In genomic region chr9:7216240-7216639, GRCm38 (mm10) we compare ENCODE assay signal across 9 mouse cellular contexts. TPM values are rescaled to one million over a fixed set of nuclear protein-coding genes. Genes with fewer than 3 reads are reported as not detected.
DNase-seq lines count a peak whose midpoint lies in the region; ATAC-seq and TF ChIP-seq lines count a peak whose summit lies in the region.
"Had no signal": no experiment of that assay in that cellular context is flagged by ENCODE, and none has a peak within 500 bp of the region (broad histone marks: within the 10 kb centered on the region; RNA-seq: fewer than 3 reads in every experiment).

No protein-coding gene starts in this region.

- DNase-seq in hindbrain, postnatal 0 days (ENCODE audit: low spot score), result peak; percentile 63
- DNase-seq in hindbrain, embryonic 10.5 days (ENCODE audit: low spot score), result no peak
- peak; percentile 40 for DNase-seq in thymus, postnatal 0 days (ENCODE audit: low spot score)
- DNase-seq in thymus, postnatal 36 days, result no peak
- DNase-seq in induced T-regulatory cell, adult 2 months (ENCODE audit: low read depth), result peak; percentile 73
- no peak for DNase-seq in left cerebral cortex, adult 11 months (ENCODE audit: low spot score)
- no peak for DNase-seq in ovary, adult 18-20 months (ENCODE audit: low spot score)

- H3K9me3 ChIP-seq in hindbrain, postnatal 0 days (ENCODE audit: low read length), result no peaks in the 10 kb centered on the region
- H3K9me3 ChIP-seq in hindbrain, embryonic 10.5 days, result no peaks in the 10 kb centered on the region
- H3K9me3 ChIP-seq: neural tube, embryonic 12.5 days had no signal

- no peak overlapping the region for H3K4me2 ChIP-seq in hindbrain, postnatal 0 days (ENCODE audit: low read depth, low read length)
- H3K4me2 ChIP-seq: neural tube, embryonic 12.5 days had no signal

- no peak for ATAC-seq in hindbrain, postnatal 0 days
- no peak for ATAC-seq in erythroblast, adult 5-6 weeks (replicated peaks; ENCODE audit: low FRiP score, poor library complexity, severe bottlenecking)

- no peak overlapping the region for H3K27ac ChIP-seq in hindbrain, postnatal 0 days
- no peak overlapping the region for H3K27ac ChIP-seq in hindbrain, embryonic 10.5 days
- H3K27ac ChIP-seq: neural tube, embryonic 12.5 days had no signal

- no peak overlapping the region for H3K9ac ChIP-seq in hindbrain, postnatal 0 days (replicated peaks; ENCODE audit: low read length)
- H3K9ac ChIP-seq: neural tube, embryonic 12.5 days had no signal

- H3K4me3 ChIP-seq in hindbrain, postnatal 0 days (ENCODE audit: low read length), result no peak overlapping the region
- H3K4me3 ChIP-seq in hindbrain, embryonic 10.5 days, result no peak overlapping the region
- H3K4me3 ChIP-seq: neural tube, embryonic 12.5 days had no signal

- H3K4me1 ChIP-seq in hindbrain, postnatal 0 days (ENCODE audit: insufficient read depth, low read length), result no peaks in the 10 kb centered on the region
- no peaks in the 10 kb centered on the region for H3K4me1 ChIP-seq in hindbrain, embryonic 10.5 days (replicated peaks)
- H3K4me1 ChIP-seq: neural tube, embryonic 12.5 days had no signal

- H3K36me3 ChIP-seq in hindbrain, postnatal 0 days (ENCODE audit: insufficient read depth, low read length), result peaks cover 4% of the 10 kb centered on the region; the same call in 1 of the 2 replicates
- peaks cover 33% of the 10 kb centered on the region for H3K36me3 ChIP-seq in hindbrain, embryonic 10.5 days

- 51% methylated on average over 2 of the region's 2 CpGs for WGBS in hindbrain, postnatal 0 days
- WGBS in hindbrain, embryonic 10.5 days, result 52% methylated on average over 2 of the region's 2 CpGs

- peak; percentile 63 for TF ChIP-seq CTCF in hindbrain, postnatal 0 days (IDR thresholded peaks at IDR 0.05; ENCODE audit: low read depth)

- H3K27me3 ChIP-seq in hindbrain, postnatal 0 days (ENCODE audit: insufficient read depth, low read length), result no peaks in the 10 kb centered on the region
- no peaks in the 10 kb centered on the region for H3K27me3 ChIP-seq in hindbrain, embryonic 10.5 days (ENCODE audit: insufficient read depth, poor library complexity, severe bottlenecking)
- H3K27me3 ChIP-seq: neural tube, embryonic 12.5 days had no signal

RNA-seq across cellular contexts. Expression of gene Dcun1d5, which starts 31.9 kb away (rescaled TPM):
- 64.0 and 78.7 TPM in 2 replicates for total RNA-seq in hindbrain, postnatal 0 days (2014; rRNA removed)
- polyA plus RNA-seq in hindbrain, postnatal 0 days (2015; fragmentation: Nextera tagmentation; extraction: Ambion mirVana), result 83.4 and 87.4 TPM in 2 replicates
- 102 and 107 TPM in 2 replicates for polyA plus RNA-seq in hindbrain, embryonic 10.5 days (2016; fragmentation: Nextera tagmentation; extraction: Ambion mirVana)
- polyA plus RNA-seq in thymus, postnatal 0 days (2015; fragmentation: Nextera tagmentation; extraction: Ambion mirVana), result 185 and 186 TPM in 2 replicates
- 20.3 and 20.9 TPM in 2 replicates for total RNA-seq in erythroblast, adult 5-6 weeks (2015; ENCODE audit: low replicate concordance)
- 28.1 and 39.7 TPM in 2 replicates for total RNA-seq in erythroblast, adult 5-6 weeks (2017; ENCODE audit: low replicate concordance)

RNA-seq across cellular contexts. Expression of gene Dync2h1, which starts 32.0 kb away (rescaled TPM):
- total RNA-seq in hindbrain, postnatal 0 days (2014; rRNA removed), result 12.2 and 13.0 TPM in 2 replicates
- polyA plus RNA-seq in hindbrain, postnatal 0 days (2015; fragmentation: Nextera tagmentation; extraction: Ambion mirVana), result 14.5 and 16.7 TPM in 2 replicates
- 20.9 and 23.1 TPM in 2 replicates for polyA plus RNA-seq in hindbrain, embryonic 10.5 days (2016; fragmentation: Nextera tagmentation; extraction: Ambion mirVana)
- 6.3 and 8.4 TPM in 2 replicates for polyA plus RNA-seq in thymus, postnatal 0 days (2015; fragmentation: Nextera tagmentation; extraction: Ambion mirVana)
- total RNA-seq in erythroblast, adult 5-6 weeks (2015; ENCODE audit: low replicate concordance), result 3.1 TPM in 2 replicates
- total RNA-seq in erythroblast, adult 5-6 weeks (2017; ENCODE audit: low replicate concordance), result 2.1 and 3.8 TPM in 2 replicates

RNA-seq across cellular contexts. Expression of gene Mmp13, which starts 56.1 kb away (rescaled TPM):
- 0.07 and 0.10 TPM in 2 replicates for total RNA-seq in hindbrain, postnatal 0 days (2014; rRNA removed)
- 0.14 TPM in 1 of 2 replicates, not detected in the other for polyA plus RNA-seq in hindbrain, postnatal 0 days (2015; fragmentation: Nextera tagmentation; extraction: Ambion mirVana)
- not detected in 2 replicates for polyA plus RNA-seq in hindbrain, embryonic 10.5 days (2016; fragmentation: Nextera tagmentation; extraction: Ambion mirVana)
- 0.42 and 0.72 TPM in 2 replicates for polyA plus RNA-seq in thymus, postnatal 0 days (2015; fragmentation: Nextera tagmentation; extraction: Ambion mirVana)
- 0.84 TPM in 1 of 2 replicates, not detected in the other for total RNA-seq in erythroblast, adult 5-6 weeks (2015; ENCODE audit: low replicate concordance)
- total RNA-seq in erythroblast, adult 5-6 weeks (2017; ENCODE audit: low replicate concordance), result 0.28 and 1.2 TPM in 2 replicates
- polyA plus RNA-seq: neural tube, embryonic 12.5 days had no signal

Comparison
In these comparisons a context has a peak if more than half of its experiments do, and no peak if none do; other contexts are left out.
1. DNase-seq: peak in hindbrain, postnatal 0 days (single experiment), thymus, postnatal 0 days (single experiment) and induced T-regulatory cell, adult 2 months (single experiment); none in hindbrain, embryonic 10.5 days (single experiment), thymus, postnatal 36 days (0 of 2), left cerebral cortex, adult 11 months (single experiment) and ovary, adult 18-20 months (single experiment).